Mouse (Mus musculus): ENCODE measurements around the gene Nox1. TPM values are rescaled to one million over a fixed set of nuclear protein-coding genes. Genes with fewer than 3 reads are reported as not detected.

Gene Nox1
- polyA plus RNA-seq, 2 experiments from 2014 or later = 0.45 to 0.99 TPM

DNA sequence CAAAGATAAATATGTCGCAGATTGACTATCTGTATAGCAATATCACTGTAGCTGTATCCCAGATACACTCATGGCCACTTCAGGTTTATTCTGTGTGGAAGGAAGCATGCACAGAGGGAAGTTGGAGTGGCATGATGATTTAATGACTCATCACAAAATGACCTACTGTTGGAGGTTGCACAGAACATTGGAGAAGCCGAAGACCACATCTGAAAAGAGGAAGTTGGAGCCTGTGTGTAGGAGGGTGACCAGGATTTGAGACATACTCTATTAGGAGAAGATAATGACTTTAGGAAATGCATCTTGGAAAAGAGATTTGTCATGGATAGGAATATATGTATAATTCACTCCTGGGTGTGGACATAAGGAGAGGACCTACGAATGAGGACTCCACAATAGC is 105.3 kb downstream of the Nox1 start:
- no peak for ATAC-seq

DNA sequence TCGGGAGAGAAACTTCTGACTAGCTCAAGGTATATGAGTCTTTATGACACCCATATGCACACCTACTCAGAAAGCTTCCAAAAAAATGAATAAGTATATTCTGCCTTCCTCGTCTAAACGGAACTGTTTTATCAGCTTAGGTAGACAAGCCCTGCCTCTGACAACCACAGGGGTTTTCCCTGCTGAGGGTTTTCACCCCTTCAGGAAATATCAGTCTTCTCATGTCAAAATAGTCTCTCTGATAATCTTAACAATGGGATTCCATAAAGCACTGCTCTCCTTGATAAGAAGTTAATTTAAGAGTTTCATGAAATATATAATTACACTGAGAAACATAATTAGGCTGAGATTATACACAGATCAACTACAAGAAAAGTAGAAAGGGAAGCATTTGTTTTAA is 110.0 kb downstream of the Nox1 start:
- ATAC-seq = peak; percentile 86

DNA sequence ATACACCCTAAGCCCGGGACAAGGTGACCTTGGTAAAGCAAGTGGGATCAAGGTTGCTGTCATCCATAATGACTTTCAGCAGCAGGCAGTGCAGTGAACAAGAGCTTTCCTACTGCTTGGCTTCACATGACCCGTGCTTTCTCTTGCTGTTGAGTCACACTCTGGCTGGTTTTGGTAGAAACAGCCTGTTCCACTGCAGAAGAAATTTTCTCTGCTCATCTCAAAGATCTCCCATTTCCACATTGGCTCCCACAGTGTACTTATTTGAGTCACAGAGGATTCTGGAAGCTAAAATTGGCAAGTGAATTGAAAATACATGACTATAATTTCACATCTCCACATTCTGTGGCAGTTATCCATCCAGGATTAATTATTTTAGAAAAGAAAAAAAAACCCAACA is 119.1 kb downstream of the Nox1 start:
- no peak for ATAC-seq

DNA sequence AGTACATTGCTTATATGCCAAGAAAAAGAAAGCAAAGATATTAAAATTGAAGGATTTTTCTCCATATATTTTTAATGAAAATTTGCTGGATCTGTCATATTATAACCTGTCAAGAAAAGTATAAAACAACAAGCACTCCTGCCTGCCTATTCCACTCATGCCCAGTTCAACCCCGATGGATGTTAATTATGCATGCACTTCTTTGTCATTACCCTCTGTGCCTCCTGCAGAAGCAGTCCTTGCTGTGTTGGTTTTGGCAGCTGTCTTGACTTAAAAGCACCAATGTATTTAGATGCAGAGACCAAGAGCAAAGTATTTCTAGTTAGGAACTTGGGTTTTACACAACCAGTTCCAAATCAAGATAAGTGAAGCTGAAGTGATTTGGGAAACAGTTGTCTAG is 136.3 kb downstream of the Nox1 start:
- no peak for ATAC-seq

DNA sequence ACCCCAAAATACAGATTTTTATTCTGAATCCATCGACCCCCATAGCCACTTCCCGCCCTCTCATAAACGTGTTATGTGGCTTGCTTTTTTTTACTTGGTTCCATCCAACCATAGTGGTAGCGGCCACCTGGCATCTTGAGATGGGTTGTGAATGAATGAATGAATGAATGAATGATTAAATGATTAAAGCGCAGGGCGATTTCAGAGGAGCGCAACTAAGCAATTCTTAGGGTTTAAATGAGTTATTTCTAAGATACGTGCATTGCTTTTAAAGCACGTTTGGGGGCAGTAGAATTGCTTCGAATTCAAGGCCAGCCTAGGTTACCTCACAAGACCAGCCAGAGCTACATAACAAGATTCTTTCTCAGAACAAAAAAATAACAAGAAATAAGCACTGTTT is 162.0 kb downstream of the Nox1 start:
- peak; percentile 12 for ATAC-seq

DNA sequence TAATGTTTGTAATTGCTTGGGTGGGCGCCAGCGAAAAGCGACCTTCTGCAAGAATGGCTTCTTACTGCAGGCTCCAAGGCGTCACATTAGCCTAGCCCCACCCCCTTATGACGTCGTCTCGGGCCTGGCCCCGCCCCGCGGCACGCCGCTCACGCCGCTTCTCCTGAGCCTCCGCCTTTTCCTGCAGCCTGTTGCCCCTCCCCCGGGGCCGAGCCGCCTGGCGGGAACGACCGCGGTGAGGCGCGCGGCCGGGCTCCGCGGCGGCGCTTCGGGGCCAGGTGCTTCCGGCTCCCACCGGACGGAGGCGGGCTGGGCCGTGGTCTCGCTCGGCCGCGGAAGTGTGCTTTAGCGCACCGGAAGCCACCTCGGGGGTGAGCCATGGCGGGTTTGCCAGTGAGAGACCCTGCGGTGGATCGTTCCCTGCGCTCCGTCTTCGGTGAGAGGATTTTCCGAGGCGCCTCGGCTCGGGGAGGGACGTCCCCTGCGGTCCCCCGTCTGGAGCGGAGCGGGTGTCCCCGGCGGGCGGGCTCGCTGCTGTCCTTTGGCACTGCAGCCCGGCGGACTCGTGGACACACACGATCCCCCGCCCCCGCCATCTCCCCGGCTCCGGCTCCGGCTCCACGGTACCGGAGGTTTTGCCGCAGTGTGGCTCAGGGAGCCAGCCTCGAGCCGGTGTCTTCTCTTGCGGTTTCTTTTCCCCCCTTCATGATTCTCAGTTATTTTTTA is 162.6 kb downstream of the Nox1 start, which contains the start of gene Cstf2:
Gene Cstf2 (plus strand): TSS at position 201 of the 726 bp plus-strand sequence.
- peak; percentile 94 for ATAC-seq

DNA sequence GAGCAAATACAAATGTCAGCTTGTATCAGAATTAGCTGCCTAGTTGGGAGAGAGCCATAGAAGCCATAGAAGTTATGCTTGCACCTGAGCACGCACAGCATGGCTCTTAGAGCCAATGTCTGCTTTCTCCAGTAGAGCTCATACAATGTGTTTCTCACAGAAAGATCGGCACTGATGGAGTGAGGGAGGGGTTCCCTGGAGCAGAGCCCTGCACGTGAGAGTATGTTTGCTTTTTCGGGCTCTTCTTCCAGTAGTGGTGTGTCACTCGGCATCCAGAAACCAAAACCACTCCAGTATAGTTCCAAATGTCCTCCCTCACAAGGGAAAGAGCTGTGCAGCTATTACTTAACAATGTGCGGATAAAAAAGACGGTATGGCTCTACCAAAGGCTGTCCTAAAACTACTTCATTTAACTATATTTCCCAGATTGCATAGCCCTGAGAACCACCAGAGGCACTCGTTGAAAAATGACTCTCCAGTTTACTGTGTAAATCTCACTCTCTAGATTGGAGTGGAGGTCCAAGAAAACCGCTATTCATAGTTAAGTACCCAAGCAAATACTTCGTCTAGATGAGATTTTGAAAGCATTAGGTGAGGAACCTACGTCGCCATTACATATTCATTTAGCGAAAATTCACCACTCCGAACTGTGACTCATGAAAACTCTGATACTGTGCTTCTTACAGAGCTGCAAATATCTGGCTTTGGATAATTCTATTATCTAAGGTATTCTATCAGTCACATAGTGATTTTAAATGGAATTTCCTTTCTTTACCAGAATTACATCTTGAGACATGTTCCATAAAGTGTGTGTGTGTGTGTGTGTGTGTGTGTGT is 163.5 kb downstream of the Nox1 start:
- ATAC-seq = no peak

DNA sequence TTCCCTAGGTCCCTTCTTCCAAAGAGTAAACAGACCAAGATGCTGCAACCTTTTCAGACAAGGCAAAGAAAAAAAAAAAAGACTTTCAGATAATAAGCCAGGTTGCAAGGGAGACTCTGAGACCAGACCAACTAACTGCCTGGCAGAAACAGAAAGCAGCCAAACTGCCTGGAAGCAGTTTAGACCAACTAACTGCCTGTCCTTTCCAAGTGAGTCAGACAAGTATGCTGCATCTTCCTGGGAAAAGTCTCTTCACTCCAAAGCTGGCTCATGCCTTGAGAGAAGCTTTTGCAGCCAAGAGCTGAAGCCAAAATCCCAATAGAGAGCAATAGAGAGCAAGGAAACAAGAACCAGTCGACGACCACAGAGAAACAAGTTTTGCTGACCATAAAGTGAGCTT is 164.9 kb downstream of the Nox1 start:
- ATAC-seq = no peak

DNA sequence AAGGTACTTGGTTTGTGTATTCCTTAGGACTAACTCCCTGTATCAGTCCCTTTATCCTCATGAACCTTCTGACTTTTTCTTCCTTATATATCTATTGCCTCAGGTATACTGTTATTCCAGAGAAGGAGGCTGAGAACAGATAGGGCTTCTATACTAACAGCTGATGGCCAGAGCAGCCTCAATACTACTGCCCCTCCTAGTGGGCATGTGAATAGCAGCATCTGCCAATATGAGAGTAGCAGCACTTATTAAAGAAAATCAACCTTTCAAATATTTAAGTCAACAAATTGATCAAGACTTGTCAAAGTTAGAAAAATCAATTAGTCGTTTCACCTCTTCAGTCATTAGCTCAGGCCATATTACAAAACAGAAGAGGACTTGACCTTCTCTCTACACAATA is 172.8 kb downstream of the Nox1 start:
- ATAC-seq = no peak

Other genes starting within 250 kb of the Nox1 start
- gene Sytl4, start 240.1 kb downstream of the Nox1 start, polyA plus RNA-seq (2017; shearing (Covaris generic)) = under 1 TPM; 0.32 to 0.34 TPM
- gene Cstf2, start 162.8 kb downstream of the Nox1 start, polyA plus RNA-seq (2017; shearing (Covaris generic)) = 10 to 100 TPM; 34.3 to 38.4 TPM
- 1 to 10 TPM in 1 of 2 experiments, under 1 TPM in 1; 0.64 to 1.5 TPM for gene Xkrx, start 59.9 kb downstream of the Nox1 start, polyA plus RNA-seq (2017; shearing (Covaris generic))
- gene Arl13a, start 34.5 kb downstream of the Nox1 start, polyA plus RNA-seq (2017; shearing (Covaris generic)) = under 1 TPM in 1 of 2 experiments, not detected in 1; 0.19 TPM
- gene Trmt2b, start 55.0 kb upstream of the Nox1 start, polyA plus RNA-seq (2017; shearing (Covaris generic)) = 10 to 100 TPM; 21.7 to 23.1 TPM
- gene Tmem35a, start 73.3 kb upstream of the Nox1 start, polyA plus RNA-seq (2017; shearing (Covaris generic)) = not detected
- gene Cenpi, start 86.1 kb upstream of the Nox1 start, polyA plus RNA-seq (2017; shearing (Covaris generic)) = 1 to 10 TPM; 6.1 to 6.2 TPM
- gene Drp2, start 182.6 kb upstream of the Nox1 start, polyA plus RNA-seq (2017; shearing (Covaris generic)) = under 1 TPM in 1 of 2 experiments, not detected in 1; 0.17 TPM

All from activated CD4-positive, CD25-positive, alpha-beta regulatory T cell, adult 4 months (primary cell).